Mouse (Mus musculus): ENCODE data around the gene Hat1. TPM values are rescaled to one million over a fixed set of nuclear protein-coding genes. Genes with fewer than 3 reads are reported as not detected.

Hat1 gene
- polyA plus RNA-seq, 1 experiment from 2014 or later = 108 TPM

GRCm38 (mm10) chr2:71453161-71453916 is 64.6 kb downstream of the Hat1 start, which contains the start of gene Metap1d:
Metap1d (plus strand) TSS chr2:71453276.
- no peaks in the 10 kb centered on the region for H3K36me3 ChIP-seq (ENCODE audit: control insufficient read depth, insufficient read depth, low read length)
- H3K27ac ChIP-seq (ENCODE audit: low read length) = peak within 1 kb of the TSS; percentile 71; the same call in 1 of the 2 replicates
- H3K27me3 ChIP-seq (ENCODE audit: control insufficient read depth, insufficient read depth, low read length) = no peaks in the 10 kb centered on the region
- H3K4me3 ChIP-seq (replicated peaks; ENCODE audit: low read length) = peak within 1 kb of the TSS; percentile 77
- H3K9me3 ChIP-seq (replicated peaks; ENCODE audit: control insufficient read depth, low read length) = no peaks in the 10 kb centered on the region; the same call in 1 of the 2 replicates
- peak; percentile 95 for ATAC-seq (ENCODE audit: insufficient read depth, low FRiP score)
- WGBS = under 1% methylated on average over 61 of the region's 61 CpGs
- no peaks in the 10 kb centered on the region for H3K4me1 ChIP-seq (ENCODE audit: control insufficient read depth, insufficient read depth, low read length)
- peak within 1 kb of the TSS; percentile 85 for H3K4me2 ChIP-seq (ENCODE audit: low read depth, low read length)
- H3K9ac ChIP-seq (ENCODE audit: low read length) = peak within 1 kb of the TSS; percentile 81

GRCm38 (mm10) chr2:71453917-71454260 is 65.1 kb downstream of the Hat1 start:
- no peaks in the 10 kb centered on the region for H3K27me3 ChIP-seq (ENCODE audit: control insufficient read depth, insufficient read depth, low read length)
- 30% methylated on average over 4 of the region's 4 CpGs for WGBS
- H3K9me3 ChIP-seq (replicated peaks; ENCODE audit: control insufficient read depth, low read length) = no peaks in the 10 kb centered on the region; the same call in 1 of the 2 replicates
- H3K36me3 ChIP-seq (ENCODE audit: control insufficient read depth, insufficient read depth, low read length) = no peaks in the 10 kb centered on the region
- peak overlapping the region; percentile 81 for H3K9ac ChIP-seq (ENCODE audit: low read length)
- ATAC-seq (ENCODE audit: insufficient read depth, low FRiP score) = no peak
- H3K4me3 ChIP-seq (replicated peaks; ENCODE audit: low read length) = peak overlapping the region; percentile 77
- peak overlapping the region; percentile 85 for H3K4me2 ChIP-seq (ENCODE audit: low read depth, low read length)
- no peaks in the 10 kb centered on the region for H3K4me1 ChIP-seq (ENCODE audit: control insufficient read depth, insufficient read depth, low read length)
- no peak overlapping the region for H3K27ac ChIP-seq (ENCODE audit: low read length)

- 70% methylated on average over 13 of the region's 13 CpGs for WGBS
Observed at GRCm38 (mm10) chr2:71458624-71459023, 69.9 kb downstream of the Hat1 start.

GRCm38 (mm10) chr2:71459659-71460058 is 70.9 kb downstream of the Hat1 start:
- Histone ChIP-seq H3K4me1 (ENCODE audit: control insufficient read depth, insufficient read depth, low read length) (no peaks in the 10 kb centered on the region), H3K4me2 (ENCODE audit: low read depth, low read length) (no peak overlapping the region), H3K9ac (ENCODE audit: low read length) (no peak overlapping the region), H3K36me3 (ENCODE audit: control insufficient read depth, insufficient read depth, low read length) (no peaks in the 10 kb centered on the region), H3K27me3 (ENCODE audit: control insufficient read depth, insufficient read depth, low read length) (no peaks in the 10 kb centered on the region), H3K4me3 (replicated peaks; ENCODE audit: low read length) (no peak overlapping the region), H3K27ac (ENCODE audit: low read length) (no peak overlapping the region), H3K9me3 (replicated peaks; ENCODE audit: control insufficient read depth, low read length) (no peaks in the 10 kb centered on the region)
- ATAC-seq (ENCODE audit: insufficient read depth, low FRiP score) = no peak
- 91% methylated on average over 1 of the region's 1 CpGs for WGBS

More at GRCm38 (mm10) chr2:71458624-71459023, 69.9 kb downstream of the Hat1 start:
- H3K4me1 ChIP-seq (ENCODE audit: control insufficient read depth, insufficient read depth, low read length) = no peaks in the 10 kb centered on the region
- no peaks in the 10 kb centered on the region for H3K36me3 ChIP-seq (ENCODE audit: control insufficient read depth, insufficient read depth, low read length)
- H3K4me2 ChIP-seq (ENCODE audit: low read depth, low read length) = no peak overlapping the region
- H3K27ac ChIP-seq (ENCODE audit: low read length) = no peak overlapping the region
- no peaks in the 10 kb centered on the region for H3K27me3 ChIP-seq (ENCODE audit: control insufficient read depth, insufficient read depth, low read length)
- no peak overlapping the region for H3K4me3 ChIP-seq (replicated peaks; ENCODE audit: low read length)
- H3K9ac ChIP-seq (ENCODE audit: low read length) = no peak overlapping the region
- no peaks in the 10 kb centered on the region for H3K9me3 ChIP-seq (replicated peaks; ENCODE audit: control insufficient read depth, low read length)
- no peak for ATAC-seq (ENCODE audit: insufficient read depth, low FRiP score)

GRCm38 (mm10) chr2:71461139-71461538 is 72.4 kb downstream of the Hat1 start:
- Histone ChIP-seq H3K36me3 (ENCODE audit: control insufficient read depth, insufficient read depth, low read length) (no peaks in the 10 kb centered on the region), H3K27me3 (ENCODE audit: control insufficient read depth, insufficient read depth, low read length) (no peaks in the 10 kb centered on the region), H3K27ac (ENCODE audit: low read length) (no peak overlapping the region), H3K4me3 (replicated peaks; ENCODE audit: low read length) (no peak overlapping the region), H3K9me3 (replicated peaks; ENCODE audit: control insufficient read depth, low read length) (no peaks in the 10 kb centered on the region), H3K4me1 (ENCODE audit: control insufficient read depth, insufficient read depth, low read length) (no peaks in the 10 kb centered on the region), H3K9ac (ENCODE audit: low read length) (no peak overlapping the region), H3K4me2 (ENCODE audit: low read depth, low read length) (no peak overlapping the region)
- WGBS = 84% methylated on average over 4 of the region's 6 CpGs
- ATAC-seq (ENCODE audit: insufficient read depth, low FRiP score) = no peak; the same call in 1 of the 2 replicates

- 67% methylated on average over 7 of the region's 7 CpGs for WGBS
- Histone ChIP-seq H3K9ac (ENCODE audit: low read length) (no peak overlapping the region), H3K27ac (ENCODE audit: low read length) (no peak overlapping the region), H3K4me3 (replicated peaks; ENCODE audit: low read length) (no peak overlapping the region), H3K4me2 (ENCODE audit: low read depth, low read length) (no peak overlapping the region), H3K9me3 (replicated peaks; ENCODE audit: control insufficient read depth, low read length) (no peaks in the 10 kb centered on the region), H3K4me1 (ENCODE audit: control insufficient read depth, insufficient read depth, low read length) (no peaks in the 10 kb centered on the region), H3K27me3 (ENCODE audit: control insufficient read depth, insufficient read depth, low read length) (no peaks in the 10 kb centered on the region), H3K36me3 (ENCODE audit: control insufficient read depth, insufficient read depth, low read length) (no peaks in the 10 kb centered on the region)
- peak; percentile 60; the same call in 1 of the 2 replicates for ATAC-seq (ENCODE audit: insufficient read depth, low FRiP score)
Observed at GRCm38 (mm10) chr2:71461589-71461988, 72.8 kb downstream of the Hat1 start.

- WGBS = 76% methylated on average over 4 of the region's 4 CpGs
- Histone ChIP-seq H3K27ac (ENCODE audit: low read length) (no peak overlapping the region), H3K27me3 (ENCODE audit: control insufficient read depth, insufficient read depth, low read length) (no peaks in the 10 kb centered on the region), H3K4me1 (ENCODE audit: control insufficient read depth, insufficient read depth, low read length) (no peaks in the 10 kb centered on the region), H3K9me3 (replicated peaks; ENCODE audit: control insufficient read depth, low read length) (no peaks in the 10 kb centered on the region), H3K9ac (ENCODE audit: low read length) (no peak overlapping the region), H3K4me2 (ENCODE audit: low read depth, low read length) (no peak overlapping the region), H3K4me3 (replicated peaks; ENCODE audit: low read length) (no peak overlapping the region), H3K36me3 (ENCODE audit: control insufficient read depth, insufficient read depth, low read length) (no peaks in the 10 kb centered on the region)
- no peak for ATAC-seq (ENCODE audit: insufficient read depth, low FRiP score)
Observed at GRCm38 (mm10) chr2:71462066-71462465, 73.3 kb downstream of the Hat1 start.

- Histone ChIP-seq H3K4me3 (replicated peaks; ENCODE audit: low read length) (no peak overlapping the region), H3K9me3 (replicated peaks; ENCODE audit: control insufficient read depth, low read length) (no peaks in the 10 kb centered on the region), H3K27ac (ENCODE audit: low read length) (no peak overlapping the region), H3K4me1 (ENCODE audit: control insufficient read depth, insufficient read depth, low read length) (no peaks in the 10 kb centered on the region), H3K36me3 (ENCODE audit: control insufficient read depth, insufficient read depth, low read length) (no peaks in the 10 kb centered on the region), H3K27me3 (ENCODE audit: control insufficient read depth, insufficient read depth, low read length) (no peaks in the 10 kb centered on the region), H3K9ac (ENCODE audit: low read length) (no peak overlapping the region), H3K4me2 (ENCODE audit: low read depth, low read length) (no peak overlapping the region)
- WGBS = 69% methylated on average over 3 of the region's 3 CpGs
- ATAC-seq (ENCODE audit: insufficient read depth, low FRiP score) = no peak
Observed at GRCm38 (mm10) chr2:71462553-71462952, 73.8 kb downstream of the Hat1 start.

GRCm38 (mm10) chr2:71466103-71466502 is 77.3 kb downstream of the Hat1 start:
- Histone ChIP-seq H3K9ac (ENCODE audit: low read length) (no peak overlapping the region), H3K27ac (ENCODE audit: low read length) (no peak overlapping the region), H3K4me1 (ENCODE audit: control insufficient read depth, insufficient read depth, low read length) (no peaks in the 10 kb centered on the region), H3K9me3 (replicated peaks; ENCODE audit: control insufficient read depth, low read length) (no peaks in the 10 kb centered on the region), H3K4me2 (ENCODE audit: low read depth, low read length) (no peak overlapping the region), H3K27me3 (ENCODE audit: control insufficient read depth, insufficient read depth, low read length) (no peaks in the 10 kb centered on the region), H3K4me3 (replicated peaks; ENCODE audit: low read length) (no peak overlapping the region), H3K36me3 (ENCODE audit: control insufficient read depth, insufficient read depth, low read length) (no peaks in the 10 kb centered on the region)
- no peak for ATAC-seq (ENCODE audit: insufficient read depth, low FRiP score)
- 19% methylated on average over 5 of the region's 6 CpGs for WGBS

Measured in stomach, embryonic 16.5 days (tissue).